Mouse (Mus musculus): Measurements from ENCODE around the gene Cp. TPM values are rescaled to one million over a fixed set of nuclear protein-coding genes. Genes with fewer than 3 reads are reported as not detected.

Gene Cp
- polyA plus RNA-seq, 1 experiment from 2014 or later: 76.4 TPM

GRCm38 (mm10) chr3:20014454-20014853 lies 57.6 kb downstream of the Cp start:
- no peak overlapping the region for H3K27ac ChIP-seq (ENCODE audit: low read length)
- H3K4me3 ChIP-seq (ENCODE audit: low read depth, low read length): no peak overlapping the region
- H3K9ac ChIP-seq (replicated peaks; ENCODE audit: low read depth): no peak overlapping the region
- H3K4me2 ChIP-seq (replicated peaks; ENCODE audit: low read depth, low read length): no peak overlapping the region
- TF ChIP-seq EP300 (IDR thresholded peaks at IDR 0.05) (no peak), CTCF (IDR thresholded peaks at IDR 0.05) (no peak)
- H3K27me3 ChIP-seq (replicated peaks; ENCODE audit: insufficient read depth, low read length): no peaks in the 10 kb centered on the region
- no peaks in the 10 kb centered on the region for H3K4me1 ChIP-seq (ENCODE audit: insufficient read depth, low read depth, low read length)
- peaks cover 27% of the 10 kb centered on the region; the same call in 1 of the 2 replicates for H3K36me3 ChIP-seq (ENCODE audit: insufficient read depth, low read length)
- 86% methylated on average over 2 of the region's 2 CpGs for WGBS
- H3K9me3 ChIP-seq (ENCODE audit: low read length): no peaks in the 10 kb centered on the region
- DNase-seq (ENCODE audit: low spot score): no peak
- no peak for ATAC-seq

GRCm38 (mm10) chr3:20018076-20018475 lies 61.2 kb downstream of the Cp start:
- DNase-seq (ENCODE audit: low spot score) (no peak), ATAC-seq (no peak)
- H3K36me3 ChIP-seq (ENCODE audit: insufficient read depth, low read length): peaks cover 35% of the 10 kb centered on the region; the same call in 1 of the 2 replicates

GRCm38 (mm10) chr3:20023832-20024231 lies 67.0 kb downstream of the Cp start:
- Histone ChIP-seq H3K27ac (ENCODE audit: low read length) (no peak overlapping the region), H3K4me3 (ENCODE audit: low read depth, low read length) (no peak overlapping the region), H3K36me3 (ENCODE audit: insufficient read depth, low read length) (0 out of 2 replicates have a peak, but pooled peaks cover 8% of the 10 kb centered on the region), H3K4me2 (replicated peaks; ENCODE audit: low read depth, low read length) (no peak overlapping the region), H3K9me3 (ENCODE audit: low read length) (no peaks in the 10 kb centered on the region), H3K9ac (replicated peaks; ENCODE audit: low read depth) (no peak overlapping the region), H3K27me3 (replicated peaks; ENCODE audit: insufficient read depth, low read length) (no peaks in the 10 kb centered on the region), H3K4me1 (ENCODE audit: insufficient read depth, low read depth, low read length) (no peaks in the 10 kb centered on the region)
- ATAC-seq (no peak), DNase-seq (ENCODE audit: low spot score) (no peak)
- TF ChIP-seq CTCF (IDR thresholded peaks at IDR 0.05) (no peak), EP300 (IDR thresholded peaks at IDR 0.05) (no peak)
- 48% methylated on average over 1 of the region's 1 CpGs for WGBS

More at GRCm38 (mm10) chr3:20018076-20018475, 61.2 kb downstream of the Cp start:
- 69% methylated on average over 8 of the region's 8 CpGs for WGBS
- H3K9me3 ChIP-seq (ENCODE audit: low read length): no peaks in the 10 kb centered on the region
- H3K4me2 ChIP-seq (replicated peaks; ENCODE audit: low read depth, low read length): no peak overlapping the region
- H3K4me1 ChIP-seq (ENCODE audit: insufficient read depth, low read depth, low read length): no peaks in the 10 kb centered on the region
- H3K27ac ChIP-seq (ENCODE audit: low read length): no peak overlapping the region
- H3K27me3 ChIP-seq (replicated peaks; ENCODE audit: insufficient read depth, low read length): no peaks in the 10 kb centered on the region
- no peak overlapping the region for H3K9ac ChIP-seq (replicated peaks; ENCODE audit: low read depth)
- no peak overlapping the region for H3K4me3 ChIP-seq (ENCODE audit: low read depth, low read length)
- TF ChIP-seq EP300 (IDR thresholded peaks at IDR 0.05) (no peak), CTCF (IDR thresholded peaks at IDR 0.05) (no peak)

GRCm38 (mm10) chr3:20026481-20026880 lies 69.6 kb downstream of the Cp start:
- DNase-seq (ENCODE audit: low spot score) (no peak), ATAC-seq (no peak)
- no peaks in the 10 kb centered on the region for H3K4me1 ChIP-seq (ENCODE audit: insufficient read depth, low read depth, low read length)
- H3K9me3 ChIP-seq (ENCODE audit: low read length): no peaks in the 10 kb centered on the region
- no peak overlapping the region for H3K4me3 ChIP-seq (ENCODE audit: low read depth, low read length)
- H3K36me3 ChIP-seq (ENCODE audit: insufficient read depth, low read length): 0 out of 2 replicates have a peak, but pooled peaks cover 8% of the 10 kb centered on the region
- TF ChIP-seq CTCF (IDR thresholded peaks at IDR 0.05) (no peak), EP300 (IDR thresholded peaks at IDR 0.05) (no peak)
- no peak overlapping the region for H3K9ac ChIP-seq (replicated peaks; ENCODE audit: low read depth)
- no peaks in the 10 kb centered on the region for H3K27me3 ChIP-seq (replicated peaks; ENCODE audit: insufficient read depth, low read length)
- no peak overlapping the region for H3K27ac ChIP-seq (ENCODE audit: low read length)
- no peak overlapping the region for H3K4me2 ChIP-seq (replicated peaks; ENCODE audit: low read depth, low read length)

GRCm38 (mm10) chr3:20026996-20027689 lies 70.3 kb downstream of the Cp start:
- H3K27ac ChIP-seq (ENCODE audit: low read length): no peak overlapping the region
- no peaks in the 10 kb centered on the region for H3K9me3 ChIP-seq (ENCODE audit: low read length)
- no peak overlapping the region for H3K9ac ChIP-seq (replicated peaks; ENCODE audit: low read depth)
- no peak overlapping the region for H3K4me2 ChIP-seq (replicated peaks; ENCODE audit: low read depth, low read length)
- H3K4me3 ChIP-seq (ENCODE audit: low read depth, low read length): no peak overlapping the region
- no peaks in the 10 kb centered on the region for H3K27me3 ChIP-seq (replicated peaks; ENCODE audit: insufficient read depth, low read length)
- 85% methylated on average over 8 of the region's 8 CpGs for WGBS
- H3K36me3 ChIP-seq (ENCODE audit: insufficient read depth, low read length): 0 out of 2 replicates have a peak, but pooled peaks cover 8% of the 10 kb centered on the region
- TF ChIP-seq CTCF (IDR thresholded peaks at IDR 0.05) (no peak), EP300 (IDR thresholded peaks at IDR 0.05) (no peak)
- H3K4me1 ChIP-seq (ENCODE audit: insufficient read depth, low read depth, low read length): no peaks in the 10 kb centered on the region
- peak; percentile 23 for ATAC-seq
- peak; percentile 50 for DNase-seq (ENCODE audit: low spot score)

- H3K4me1 ChIP-seq (ENCODE audit: insufficient read depth, low read depth, low read length): no peaks in the 10 kb centered on the region
- 0 out of 2 replicates have a peak, but pooled peaks cover 1% of the 10 kb centered on the region for H3K36me3 ChIP-seq (ENCODE audit: insufficient read depth, low read length)
- H3K27me3 ChIP-seq (replicated peaks; ENCODE audit: insufficient read depth, low read length): no peaks in the 10 kb centered on the region
- no peak for TF ChIP-seq CTCF (IDR thresholded peaks at IDR 0.05)
- no peak for TF ChIP-seq EP300 (IDR thresholded peaks at IDR 0.05)
- no peak overlapping the region for H3K9ac ChIP-seq (replicated peaks; ENCODE audit: low read depth)
- DNase-seq (ENCODE audit: low spot score) (no peak), ATAC-seq (no peak)
- WGBS: 91% methylated on average over 5 of the region's 5 CpGs
- no peak overlapping the region for H3K4me3 ChIP-seq (ENCODE audit: low read depth, low read length)
- H3K9me3 ChIP-seq (ENCODE audit: low read length): no peaks in the 10 kb centered on the region
- no peak overlapping the region for H3K4me2 ChIP-seq (replicated peaks; ENCODE audit: low read depth, low read length)
- 0 out of 2 replicates have a peak overlapping the region, but pooled peaks have one; percentile 6 for H3K27ac ChIP-seq (ENCODE audit: low read length)
Measured at GRCm38 (mm10) chr3:20027788-20028187, 70.9 kb downstream of the Cp start.
